Mouse (Mus musculus): ENCODE measurements around the gene Wdr93.

GRCm38 (mm10) chr7:79765991-79766390 is 23.0 kb downstream of the Wdr93 start:
- TF ChIP-seq ZC3H11A (IDR thresholded peaks at IDR 0.05; ENCODE audit: borderline replicate concordance, low read depth, low read length) (no peak), HCFC1 (IDR thresholded peaks at IDR 0.05; ENCODE audit: borderline replicate concordance, insufficient read depth, low read length) (no peak), CHD2 (IDR thresholded peaks at IDR 0.05; ENCODE audit: low read depth, low read length) (no peak), ZNF384 (IDR thresholded peaks at IDR 0.05; ENCODE audit: low read depth, low read length) (no peak), MAFK (IDR thresholded peaks at IDR 0.05; ENCODE audit: insufficient read depth, low read depth, low read length) (no peak)

Data from ES-E14 (cell line).